Mouse (Mus musculus) spleen, adult 18-20 months (tissue): Measurements from ENCODE around the gene Rora.

Experiments used
- DNase-seq, 2 experiments: peaks; one replicate each; pipeline ENCODE4 v3.0.0; 2022; ENCODE audit warnings: mixed read lengths in 2 of 2

Gene Rora

GRCm38 (mm10) chr9:68653211-68654038 is at the start of gene Rora:
TSS of gene Rora (plus strand) at chr9:68653786.
- peak in 1 of 2 experiments; percentile 5 for DNase-seq

- no peak for DNase-seq
Measured at GRCm38 (mm10) chr9:68614006-68614405, 39.6 kb upstream of the Rora start.

- no peak for DNase-seq
Measured at GRCm38 (mm10) chr9:68617116-68617515, 36.5 kb upstream of the Rora start.

- no peak for DNase-seq
Measured at GRCm38 (mm10) chr9:68620036-68620435, 33.5 kb upstream of the Rora start.

GRCm38 (mm10) chr9:68620441-68620840 is 33.1 kb upstream of the Rora start:
- no peak for DNase-seq

GRCm38 (mm10) chr9:68624981-68625380 is 28.6 kb upstream of the Rora start:
- no peak for DNase-seq

GRCm38 (mm10) chr9:68637301-68637700 is 16.3 kb upstream of the Rora start:
- DNase-seq: no peak

GRCm38 (mm10) chr9:68641123-68641522 is 12.5 kb upstream of the Rora start:
- DNase-seq: no peak

- DNase-seq: no peak
Measured at GRCm38 (mm10) chr9:68648061-68648460, 5.5 kb upstream of the Rora start.

- DNase-seq: no peak
Measured at GRCm38 (mm10) chr9:68654039-68654332, 400 bp downstream of the Rora start.

- peak in 1 of 2 experiments; percentile 1 for DNase-seq
Measured at GRCm38 (mm10) chr9:68654333-68655017, 889 bp downstream of the Rora start.

GRCm38 (mm10) chr9:68655018-68656005 is 1.7 kb downstream of the Rora start:
- DNase-seq: no peak

- no peak for DNase-seq
Measured at GRCm38 (mm10) chr9:68656076-68656795, 2.6 kb downstream of the Rora start.

GRCm38 (mm10) chr9:68656796-68657130 is 3.2 kb downstream of the Rora start:
- no peak for DNase-seq

- no peak for DNase-seq
Measured at GRCm38 (mm10) chr9:68670731-68671130, 17.1 kb downstream of the Rora start.

- DNase-seq: no peak
Measured at GRCm38 (mm10) chr9:68672459-68672858, 18.9 kb downstream of the Rora start.

- no peak for DNase-seq
Measured at GRCm38 (mm10) chr9:68673221-68673620, 19.6 kb downstream of the Rora start.

- no peak for DNase-seq
Measured at GRCm38 (mm10) chr9:68679871-68680374, 26.3 kb downstream of the Rora start.

GRCm38 (mm10) chr9:68683938-68684337 is 30.4 kb downstream of the Rora start:
- no peak for DNase-seq

GRCm38 (mm10) chr9:68685562-68685961 is 32.0 kb downstream of the Rora start:
- no peak for DNase-seq

GRCm38 (mm10) chr9:68687251-68687874 is 33.8 kb downstream of the Rora start:
- no peak for DNase-seq

GRCm38 (mm10) chr9:68688151-68688550 is 34.6 kb downstream of the Rora start:
- DNase-seq: no peak
